Mouse (Mus musculus): Measurements from ENCODE around the gene Hectd2.
A peak's percentile ranks its signal among the peaks of the same experiment; 100 is the strongest.

The Hectd2 gene

DNA sequence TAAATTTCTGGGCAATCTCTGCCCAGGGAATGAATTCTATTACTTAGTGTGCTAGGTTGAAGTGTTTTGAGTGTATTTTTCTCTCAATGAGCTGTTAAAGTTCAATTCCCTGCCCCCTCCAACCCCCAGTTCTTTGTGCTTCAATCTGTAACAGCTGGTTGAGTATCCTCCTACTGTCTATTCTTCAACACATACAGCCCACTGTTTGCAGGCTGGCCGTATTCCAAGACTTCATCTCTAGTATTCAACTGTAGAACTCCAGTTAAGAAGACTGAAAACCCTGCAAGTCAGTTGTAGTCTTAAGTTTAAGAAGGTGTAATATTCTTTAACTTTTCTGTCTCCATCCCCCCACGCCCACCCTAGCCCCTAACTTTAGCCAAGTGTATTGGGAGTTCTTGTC lies 10.0 kb downstream of the Hectd2 start:
- no peak for DNase-seq

DNA sequence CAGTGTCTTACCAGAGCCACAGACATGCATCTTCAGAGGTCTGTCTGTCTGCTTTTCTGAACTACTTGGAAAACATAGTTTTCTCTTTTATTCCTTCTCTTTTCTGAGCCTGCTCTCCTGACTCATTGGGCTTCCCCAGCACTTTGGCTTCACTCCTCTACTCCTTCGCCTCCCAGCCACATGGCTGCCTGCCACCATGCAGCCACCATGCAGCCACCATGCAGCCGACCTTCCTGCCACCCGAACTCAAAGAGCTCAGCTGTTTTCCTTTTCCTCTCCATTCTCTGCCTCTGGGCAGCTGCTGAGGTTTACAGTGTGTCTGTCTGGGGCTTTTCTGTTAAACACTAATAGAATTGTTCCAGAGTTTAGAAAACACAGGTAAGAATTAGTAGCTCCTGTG lies 19.5 kb downstream of the Hectd2 start:
- DNase-seq, result no peak

DNA sequence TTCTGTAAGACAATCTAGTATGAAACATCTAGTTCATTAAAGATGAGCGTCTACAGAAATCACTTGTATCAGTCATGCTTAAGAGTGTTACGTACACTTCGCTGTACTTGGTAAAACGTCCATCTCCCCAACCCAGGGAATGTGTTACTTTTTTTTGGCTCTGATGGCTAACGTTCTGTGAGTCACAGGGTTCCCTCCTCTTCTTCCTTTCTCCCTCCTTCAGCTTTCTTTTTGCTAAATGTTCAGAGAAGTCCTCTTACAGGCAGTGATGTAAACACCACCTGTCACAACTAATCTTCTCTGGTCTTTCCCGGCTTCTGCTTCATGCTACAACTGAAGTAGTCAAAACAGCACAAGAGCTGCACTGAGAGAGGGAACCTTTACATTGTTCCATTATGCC lies 20.7 kb downstream of the Hectd2 start:
- no peak for DNase-seq

DNA sequence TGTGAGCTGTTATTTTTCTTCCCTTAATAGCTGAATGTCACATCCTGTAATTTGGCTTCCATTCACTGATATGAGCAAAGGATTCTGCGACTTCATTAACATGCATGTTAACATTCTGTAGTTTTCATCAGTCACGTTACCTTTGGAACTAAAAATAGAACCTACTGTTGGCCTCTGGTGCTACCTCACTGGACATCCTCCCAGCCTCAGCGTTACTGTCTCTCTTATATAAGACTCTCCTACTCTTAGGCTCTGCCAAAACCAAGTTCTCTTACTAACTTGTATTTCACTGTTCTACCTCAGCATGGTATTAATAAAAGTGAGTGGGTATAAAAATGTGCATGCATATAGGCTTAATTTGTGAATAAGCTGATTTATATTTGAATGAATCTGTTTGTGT lies 26.4 kb downstream of the Hectd2 start:
- DNase-seq, result no peak

DNA sequence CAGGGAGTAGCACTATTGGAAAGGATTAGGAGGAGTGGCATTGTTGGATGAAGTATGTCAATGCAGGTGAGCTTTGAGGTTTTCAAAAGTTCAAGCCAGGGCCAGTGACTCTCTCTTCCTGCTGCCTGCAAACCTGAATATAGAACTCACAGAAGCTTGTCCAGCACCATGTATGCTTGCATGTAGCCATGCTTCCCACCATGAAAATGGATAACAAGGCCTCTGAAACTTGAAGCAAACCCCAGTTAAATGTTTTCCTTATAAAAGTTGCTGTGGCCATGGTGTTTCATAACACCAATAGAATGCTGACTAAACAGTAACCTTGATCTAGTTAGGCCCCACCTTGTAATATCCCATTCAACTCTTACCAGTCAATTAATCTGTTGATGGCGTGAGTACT lies 27.7 kb downstream of the Hectd2 start:
- no peak for DNase-seq

DNA sequence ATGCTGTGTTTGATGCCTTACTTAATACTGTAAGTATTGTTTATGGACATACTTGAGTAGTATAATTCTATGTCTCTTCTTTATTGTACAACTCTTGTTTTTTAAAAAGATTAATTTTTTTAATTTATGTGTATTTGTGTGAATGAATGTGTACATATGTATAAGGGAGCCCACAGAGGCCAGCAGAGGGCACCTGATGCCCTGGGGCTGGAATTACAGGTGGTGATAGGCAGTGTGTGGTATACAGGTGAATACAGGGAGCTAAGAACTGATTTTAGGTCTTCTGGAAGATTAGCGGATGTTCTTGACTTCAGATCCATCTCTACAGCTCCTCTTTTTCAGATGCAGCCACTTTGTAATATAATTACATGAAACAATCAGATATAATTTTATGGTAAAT lies 31.1 kb downstream of the Hectd2 start:
- no peak for DNase-seq

DNA sequence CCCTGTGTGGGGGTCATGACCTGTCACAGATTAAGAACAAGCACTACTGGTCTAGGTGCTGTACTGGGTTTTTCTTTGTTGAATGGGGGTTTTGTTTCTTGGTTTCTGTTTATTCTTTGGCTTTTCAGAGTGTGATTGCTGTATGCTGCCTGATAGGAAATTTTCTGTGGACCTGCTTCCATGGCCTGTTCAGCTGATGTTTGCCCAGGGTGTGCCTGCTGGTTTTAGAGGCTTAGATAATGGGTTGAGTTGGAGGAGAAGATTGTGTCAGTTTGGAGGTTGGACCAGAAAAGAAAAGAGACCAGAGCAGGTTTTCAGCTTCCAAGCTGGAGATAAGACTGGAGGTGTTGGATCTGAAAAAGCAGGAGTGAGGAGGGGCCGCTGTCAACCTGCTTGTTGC lies 40.0 kb downstream of the Hectd2 start:
- no peak for DNase-seq

DNA sequence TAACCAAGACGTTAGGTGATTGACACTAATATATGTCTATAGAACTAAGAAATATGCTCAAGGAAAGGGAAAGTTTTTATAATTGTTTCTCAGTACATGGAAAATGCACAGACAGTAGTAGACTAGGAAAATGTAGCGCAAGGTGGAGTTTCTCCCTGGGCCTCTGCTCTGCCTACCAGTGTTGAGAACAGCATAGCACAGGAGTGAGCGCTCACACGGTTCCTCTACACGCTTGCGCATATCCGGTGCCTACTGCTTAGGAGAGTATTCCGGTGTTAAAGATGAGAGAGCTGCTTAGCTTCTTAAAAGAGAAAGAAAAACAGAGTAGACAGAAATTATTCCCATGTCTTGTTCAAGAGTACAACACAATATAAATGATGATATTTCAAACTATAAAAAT lies 47.4 kb downstream of the Hectd2 start:
- DNase-seq, result no peak

DNA sequence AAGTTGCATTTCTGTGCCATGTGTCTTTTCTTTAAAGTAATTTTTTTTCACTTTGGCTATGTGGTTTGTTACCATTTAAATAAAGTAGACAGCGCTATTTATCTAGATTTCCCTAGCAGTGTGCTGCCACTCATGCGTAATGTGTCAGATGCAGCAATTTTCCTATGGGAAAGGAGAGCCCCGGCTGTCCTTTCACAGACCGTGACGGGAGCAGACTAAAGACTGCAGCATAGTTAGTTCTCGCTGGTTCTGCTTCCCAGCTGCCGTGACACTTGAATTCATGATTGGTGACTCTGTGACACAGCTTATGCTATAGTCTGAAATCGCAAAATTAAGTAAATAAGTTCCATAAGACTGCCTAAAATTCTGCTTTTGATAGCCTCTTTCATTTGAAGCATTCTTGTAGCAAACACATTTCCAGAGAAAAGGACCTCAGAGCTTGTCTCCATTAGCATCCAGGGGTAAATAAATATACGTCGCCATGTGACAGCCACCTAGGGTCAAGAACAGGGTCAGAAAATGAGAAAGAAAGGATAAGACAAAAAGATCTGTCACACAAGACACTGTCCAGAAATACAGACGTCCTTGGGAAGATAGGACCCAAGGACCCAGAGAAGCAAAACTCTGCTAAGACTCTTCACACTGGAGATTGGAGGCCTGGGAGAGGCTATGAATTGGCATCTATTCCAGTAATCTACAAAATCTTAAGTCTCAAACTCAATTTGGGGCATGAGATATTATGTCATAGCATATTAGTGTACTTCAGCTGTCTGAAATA lies 48.3 kb downstream of the Hectd2 start:
- no peak for DNase-seq

DNA sequence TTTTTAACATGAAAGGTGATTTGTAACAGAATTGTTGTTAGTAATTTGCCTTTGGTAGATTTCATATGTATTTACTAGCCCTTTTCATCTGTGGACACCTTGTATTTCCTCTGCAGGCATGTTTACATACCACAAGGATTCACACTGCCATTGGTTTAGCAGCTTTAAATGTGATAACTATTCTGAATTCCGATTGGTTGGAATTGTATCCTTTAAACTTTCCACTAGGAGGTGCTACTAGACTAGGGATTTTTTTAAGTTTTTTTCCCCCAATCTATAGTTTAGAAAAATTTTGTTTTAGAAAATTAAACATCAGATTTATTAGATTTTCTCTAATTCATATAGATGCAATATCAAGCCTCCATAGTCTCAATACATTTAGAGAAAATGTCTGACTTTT lies 51.8 kb downstream of the Hectd2 start:
- DNase-seq, result no peak

DNA sequence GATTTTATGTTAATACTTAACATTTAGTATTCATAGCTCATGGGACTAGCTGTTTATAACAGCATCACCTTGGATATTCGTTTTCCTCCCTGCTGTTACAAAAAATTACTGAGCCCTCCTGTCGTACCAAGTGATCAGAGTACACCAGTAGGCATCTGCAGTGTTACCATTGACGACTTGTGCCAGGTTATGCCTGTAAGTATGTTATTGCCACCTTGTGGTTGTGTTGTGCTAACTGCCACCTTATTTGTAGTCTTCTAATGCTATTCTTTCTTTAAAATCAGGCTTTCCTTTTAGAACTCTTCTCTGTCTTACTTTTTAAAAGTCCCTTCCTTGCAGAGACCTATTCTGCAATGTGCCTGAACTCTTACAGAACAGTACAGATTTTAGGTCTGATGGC lies 54.8 kb downstream of the Hectd2 start:
- DNase-seq, result no peak

DNA sequence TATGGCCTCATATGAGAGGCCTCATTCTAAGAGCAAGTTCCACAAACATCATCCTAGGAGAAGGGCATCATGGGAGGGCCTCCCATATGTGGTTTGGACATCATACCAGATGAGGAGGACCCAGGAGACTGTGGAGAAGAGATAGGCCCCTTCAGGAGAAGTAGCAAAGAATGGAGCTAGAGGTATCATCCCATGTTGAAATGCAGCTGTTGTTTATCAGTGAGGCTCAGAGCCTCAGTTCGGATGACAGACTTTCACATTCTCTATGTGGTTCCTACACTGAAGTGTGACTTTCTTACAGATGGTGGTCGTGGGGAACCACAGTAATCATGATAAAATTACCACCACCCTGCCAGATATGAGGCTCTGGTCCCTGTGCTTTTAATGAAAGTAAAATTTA lies 55.9 kb downstream of the Hectd2 start:
- no peak for DNase-seq

DNA sequence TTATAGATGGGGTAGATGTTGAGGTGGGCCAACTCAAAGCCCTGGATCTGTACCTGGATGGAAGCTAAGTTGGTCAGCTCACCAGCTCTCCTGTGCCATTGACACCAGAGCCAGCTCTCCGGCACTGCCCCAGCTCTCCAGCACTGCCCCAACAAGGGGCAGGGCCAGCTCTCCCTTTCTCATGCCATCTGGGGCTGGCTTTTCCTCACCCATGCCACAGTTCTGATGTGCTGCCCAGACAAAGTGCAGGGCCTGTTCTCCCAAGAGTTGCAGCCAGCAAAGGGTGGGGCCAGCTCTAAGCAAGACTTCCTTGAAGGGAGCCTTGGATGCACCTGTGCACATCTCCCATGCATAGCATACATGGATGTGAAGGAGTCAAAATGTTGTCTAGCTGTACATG lies 71.5 kb downstream of the Hectd2 start:
- no peak for DNase-seq

DNA sequence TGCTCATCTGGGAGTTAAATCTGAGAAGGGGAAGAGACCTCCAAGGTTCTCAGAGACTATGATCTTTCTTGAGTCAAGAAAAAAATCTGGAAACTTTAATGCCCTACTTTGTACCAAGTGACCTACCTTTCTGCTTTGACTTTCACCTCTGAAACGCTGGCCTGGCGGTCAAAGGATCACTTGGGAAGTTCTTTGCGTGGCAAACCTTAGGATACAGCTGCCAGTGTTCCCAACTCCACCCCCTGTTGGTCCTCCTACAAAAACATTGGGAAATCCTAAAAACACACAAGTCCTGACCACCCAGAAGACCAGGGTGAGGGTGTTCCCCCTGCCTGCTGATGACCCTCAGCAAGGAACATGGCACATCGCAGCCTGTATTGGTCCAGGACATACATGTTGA lies 72.4 kb downstream of the Hectd2 start:
- DNase-seq, result no peak

DNA sequence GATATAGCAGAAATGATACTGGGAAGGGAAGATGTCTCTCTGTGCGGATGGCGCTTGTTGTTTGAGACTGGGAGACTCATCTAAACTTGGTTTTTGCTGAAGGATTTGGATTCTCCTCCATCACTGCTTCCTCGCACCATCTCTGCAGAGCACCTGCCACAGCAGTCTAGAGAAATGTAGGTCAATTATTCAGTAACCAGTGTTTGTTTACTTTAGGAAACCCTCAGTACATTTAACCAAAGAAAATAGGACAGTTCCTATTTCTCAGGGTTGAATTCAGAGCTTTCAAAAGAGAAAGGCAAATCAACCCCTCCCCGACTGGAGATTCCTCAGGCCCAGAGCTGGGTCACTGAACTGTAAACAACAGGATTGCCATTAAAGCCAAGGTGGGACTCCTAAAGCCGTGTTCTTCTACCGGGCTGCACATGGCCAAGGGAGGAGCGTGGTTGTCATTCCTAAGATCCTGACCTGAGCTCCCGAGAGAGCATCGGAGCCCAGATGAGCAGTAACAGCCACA lies 75.0 kb downstream of the Hectd2 start:
- no peak for DNase-seq

DNA sequence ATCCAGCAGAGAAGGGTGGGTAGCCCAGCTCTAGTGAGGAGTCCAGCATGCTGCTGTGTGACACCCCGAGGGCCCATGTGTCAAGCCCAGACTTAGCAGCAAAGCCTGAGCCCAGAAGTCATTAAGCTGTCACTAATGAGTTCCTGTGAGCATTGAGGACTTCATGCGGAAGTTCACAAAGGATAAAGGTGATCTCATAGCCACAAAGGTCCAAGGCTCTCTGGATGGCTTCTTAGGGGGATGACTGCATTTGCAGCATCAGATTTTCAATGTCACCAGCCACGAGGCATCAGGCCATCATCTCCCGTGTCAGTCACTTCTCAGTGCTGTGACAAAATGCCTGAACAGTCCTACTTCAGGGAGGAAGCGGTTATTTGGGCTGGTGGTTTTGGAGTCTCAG lies 75.9 kb downstream of the Hectd2 start:
- no peak for DNase-seq

DNA sequence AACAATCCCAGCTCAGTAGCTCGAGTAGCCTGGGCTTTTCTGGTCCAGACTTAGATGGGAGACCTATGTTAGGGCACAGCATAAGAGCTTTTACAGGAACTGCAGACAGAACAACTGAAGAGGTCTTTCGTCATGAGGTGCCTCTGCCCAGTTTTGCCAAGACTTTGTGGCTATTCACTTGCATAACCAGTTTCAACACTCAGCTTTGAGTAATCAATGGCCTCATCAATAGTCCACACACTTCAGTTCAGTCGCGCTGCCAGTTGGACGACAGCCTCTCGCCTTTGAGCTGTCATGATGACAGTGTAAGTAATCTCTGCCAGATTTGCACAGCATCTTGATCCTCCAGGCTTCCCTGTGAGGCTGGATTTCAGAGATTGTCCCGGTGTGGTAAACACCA lies 80.3 kb downstream of the Hectd2 start:
- no peak for DNase-seq

DNA sequence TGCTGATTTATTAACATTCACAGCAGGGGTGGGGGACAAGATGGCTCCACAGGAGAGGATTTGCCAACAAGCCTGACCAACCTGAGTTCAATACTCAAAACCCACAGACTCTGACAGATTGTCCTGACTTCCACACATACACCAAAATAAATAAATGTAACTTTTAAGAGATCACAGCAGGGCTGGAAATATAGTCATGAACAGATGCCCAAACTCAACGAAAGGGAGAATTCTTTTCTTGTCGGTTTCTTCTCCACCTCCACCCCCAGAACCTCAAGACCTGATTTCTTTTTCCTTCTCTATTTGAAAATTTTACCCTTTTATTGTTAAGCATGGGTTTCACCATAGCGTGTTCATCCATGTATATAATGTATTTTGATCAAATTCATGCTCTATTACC lies 82.8 kb downstream of the Hectd2 start:
- no peak for DNase-seq

DNA sequence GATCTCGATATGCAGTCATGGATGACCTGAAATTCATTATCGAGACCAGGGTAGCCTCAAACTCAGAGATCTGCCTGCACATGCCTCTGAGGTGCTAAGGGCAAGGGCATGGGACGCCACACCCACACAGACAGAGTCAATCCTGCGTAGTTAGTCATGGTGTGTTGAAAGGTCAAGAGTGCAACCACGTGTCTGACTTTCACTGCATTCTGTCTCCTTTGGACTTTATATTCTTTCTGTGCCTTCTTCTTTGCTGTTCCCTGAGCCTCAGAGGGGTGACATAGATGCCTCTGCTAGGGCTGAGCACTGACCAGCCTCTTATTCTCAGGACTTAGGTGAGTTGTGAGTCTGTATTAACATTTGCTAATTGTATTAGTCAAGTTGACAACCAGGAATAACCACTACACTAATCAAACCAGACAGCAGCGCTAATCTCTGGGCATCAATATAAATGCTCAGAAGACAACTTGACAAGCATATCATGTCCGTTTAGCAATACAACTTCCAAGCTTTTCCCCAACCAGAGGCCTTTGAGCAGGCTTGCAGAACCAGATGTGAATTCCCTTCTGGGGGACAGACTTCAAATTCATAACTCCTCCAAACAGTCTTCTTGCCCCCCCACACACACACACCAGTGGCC lies 83.6 kb downstream of the Hectd2 start:
- DNase-seq, result no peak

DNA sequence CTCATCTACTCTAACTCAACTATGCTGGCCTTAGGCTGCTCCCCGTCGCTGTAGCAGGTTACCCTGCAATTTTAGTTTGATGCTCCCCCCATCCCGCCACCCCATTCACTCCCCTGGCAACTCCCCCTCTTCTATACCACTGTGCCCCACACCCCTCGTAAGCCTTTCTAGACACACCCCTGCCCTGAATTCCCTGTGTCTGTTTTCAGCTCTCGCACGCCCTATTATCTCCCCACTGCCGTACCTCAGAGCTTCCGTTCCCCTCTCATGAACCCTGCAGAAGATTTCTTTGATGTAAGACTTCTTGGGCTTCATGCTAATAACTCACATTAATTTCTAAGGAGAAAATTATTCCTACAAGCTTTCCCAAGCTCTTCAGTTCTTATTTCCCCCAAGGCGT lies 84.6 kb downstream of the Hectd2 start:
- no peak for DNase-seq

DNA sequence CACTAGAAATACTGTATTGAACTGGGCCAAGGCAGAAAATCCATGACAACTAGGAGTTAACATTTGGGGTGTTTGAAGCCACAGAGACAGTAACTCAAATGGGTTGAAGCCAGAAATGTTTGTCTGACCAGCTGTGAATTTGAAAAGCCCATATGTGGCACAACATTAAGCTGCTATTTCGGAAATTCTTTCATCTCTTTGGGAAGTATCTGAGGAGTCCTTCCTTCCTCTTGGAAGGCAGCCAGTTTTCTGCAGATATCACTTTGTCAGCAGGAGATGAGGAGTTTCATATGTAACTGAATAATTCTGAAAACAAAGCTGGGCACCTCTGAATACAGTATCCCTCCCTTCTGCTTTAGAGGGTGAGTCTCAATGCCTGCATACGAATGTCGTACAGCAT lies 86.7 kb downstream of the Hectd2 start:
- peak in 1 of 2 experiments; percentile 28 for DNase-seq

DNA sequence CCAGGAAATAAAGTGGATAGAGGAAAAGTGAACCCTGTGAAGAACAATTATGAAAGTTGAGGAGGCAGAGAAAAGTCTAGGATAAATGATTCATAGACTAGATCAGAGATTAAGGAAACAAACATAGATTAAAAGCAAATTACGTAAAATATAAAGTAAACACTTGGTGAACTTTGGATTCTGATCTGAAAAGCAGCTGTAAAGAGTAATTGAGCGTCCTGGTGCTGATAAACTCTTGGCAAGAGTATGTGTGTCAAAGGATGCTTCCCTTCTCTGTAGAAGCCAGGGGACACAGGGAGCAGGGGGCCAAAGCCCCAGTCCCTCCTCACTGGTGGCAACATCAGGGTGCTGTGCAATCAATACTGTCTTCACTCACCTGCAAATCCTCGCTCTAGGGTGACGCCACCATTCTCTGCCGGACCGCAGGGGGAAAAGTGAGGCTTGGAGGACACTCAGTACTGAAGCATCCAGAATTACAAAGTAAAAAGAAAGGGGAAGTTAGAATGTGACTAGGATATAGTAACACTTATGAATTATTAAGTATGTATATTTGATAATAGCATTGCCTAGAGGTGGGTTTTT lies 91.0 kb downstream of the Hectd2 start:
- DNase-seq, result peak in 1 of 2 experiments; percentile 46

DNA sequence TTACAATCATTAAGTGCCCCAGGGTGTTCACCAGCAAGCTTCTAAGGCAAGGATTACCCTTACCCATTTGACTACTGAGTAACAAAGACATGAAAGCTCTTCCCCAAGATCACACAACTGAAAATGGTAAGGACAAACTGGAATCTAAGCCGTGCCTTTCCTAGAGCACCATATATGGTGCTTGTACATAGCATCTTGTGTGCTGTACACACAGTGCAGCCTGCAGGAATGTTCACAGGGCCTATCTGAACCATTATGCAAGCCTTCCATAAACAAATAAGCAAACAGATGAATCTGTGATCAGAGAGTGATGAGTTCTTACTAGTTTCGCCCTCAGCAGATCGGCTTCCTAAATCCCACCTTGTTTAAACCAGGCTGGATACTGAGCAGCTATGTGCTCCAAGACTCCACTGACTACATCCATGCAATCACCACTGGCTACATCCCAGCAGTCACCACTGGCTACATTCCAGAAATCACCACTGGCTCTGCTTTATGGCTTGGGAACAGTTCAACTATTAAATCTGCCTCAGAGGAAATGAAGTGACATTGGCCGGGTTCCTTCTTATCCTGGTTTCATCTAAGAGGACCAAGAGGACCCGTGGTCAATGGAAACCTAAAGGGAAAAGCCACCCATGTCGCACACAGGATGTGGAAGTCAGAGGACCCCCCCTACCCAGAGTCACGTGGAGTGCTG lies 91.8 kb downstream of the Hectd2 start:
- DNase-seq, result peak; percentile 63 to 75

DNA sequence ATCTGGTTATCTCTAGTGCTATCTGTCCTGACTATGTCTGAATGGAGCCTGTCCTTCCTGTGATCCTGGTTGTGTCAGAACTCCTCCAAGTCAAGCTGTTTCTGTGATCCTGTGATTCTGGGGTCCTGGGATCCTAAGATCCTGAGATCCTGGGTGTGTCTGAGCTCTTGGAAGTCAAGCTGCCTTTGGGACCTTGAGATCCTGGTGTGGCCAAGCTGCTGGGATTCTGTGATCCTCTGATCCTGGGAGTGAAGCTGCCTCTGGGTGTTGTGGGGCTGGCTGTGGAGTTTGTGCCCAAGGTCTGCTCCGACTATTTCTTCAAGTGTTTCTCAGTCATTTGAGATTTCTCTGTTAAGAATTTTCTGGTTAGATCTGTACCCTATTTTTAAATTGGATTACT lies 98.2 kb downstream of the Hectd2 start:
- DNase-seq, result no peak

Data from lung, postnatal 4 days (tissue).